Mouse (Mus musculus) liver, adult 2 months (tissue): ENCODE results near the gene Tmcc2.

Experiments used
- CTCF ChIP-seq: fragments of 200-500 bp; IDR thresholded peaks from 2 replicates; pipeline ENCODE4 v1.5.1; 2011; ENCODE audit warnings: low read depth, low read length, control low read depth
- POLR2A ChIP-seq: fragments of 200-500 bp; IDR thresholded peaks from 2 replicates; pipeline ENCODE4 v1.6.1; 2011; ENCODE audit warnings: low read length, control low read depth; ENCODE audit not compliant: insufficient read depth; ENCODE audit errors: extremely low read depth

GRCm38 (mm10) chr1:132396705-132397104, 5.6 kb upstream of the Tmcc2 start:
- TF ChIP-seq CTCF (no peak), POLR2A (no peak)
